In the genomic region with DNA sequence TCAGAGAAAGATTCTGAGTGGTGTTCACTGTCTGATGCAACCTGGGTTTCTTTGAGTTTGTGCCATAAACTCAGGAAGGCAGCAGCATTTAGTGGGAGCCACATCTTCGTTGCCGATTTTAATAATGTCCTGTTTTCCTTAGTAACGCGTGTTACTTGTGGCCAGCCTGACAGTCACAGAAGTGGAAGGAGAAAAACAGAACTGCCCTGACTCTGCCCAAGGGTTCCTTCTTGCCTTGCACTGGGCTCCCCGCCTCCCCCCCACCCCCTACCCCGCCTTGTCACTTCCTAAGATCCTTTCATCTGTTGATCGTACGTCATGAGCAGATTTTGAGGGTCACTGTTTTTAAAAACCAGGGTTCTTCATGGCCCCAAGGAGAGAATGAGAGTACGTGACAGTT, we compare ENCODE assay signal across 11 mouse cellular contexts.
A peak's percentile ranks its signal among the peaks of the same experiment; 100 is the strongest.
DNase-seq lines count a peak whose midpoint lies in the region; ATAC-seq and TF ChIP-seq lines count a peak whose summit lies in the region.
"Had no signal": no experiment of that assay in that cellular context is flagged by ENCODE, and none has a peak within 500 bp of the region (broad histone marks: within the 10 kb centered on the region; RNA-seq: fewer than 3 reads in every experiment).

No protein-coding gene starts in this region.

- no peaks in the 10 kb centered on the region for H3K9me3 ChIP-seq in hindbrain, embryonic 13.5 days
- no peaks in the 10 kb centered on the region for H3K9me3 ChIP-seq in hindbrain, embryonic 10.5 days
- no peaks in the 10 kb centered on the region for H3K9me3 ChIP-seq in embryonic facial prominence, embryonic 15.5 days (replicated peaks)
- H3K9me3 ChIP-seq in limb, embryonic 14.5 days (ENCODE audit: control insufficient read depth, low read length): no peaks in the 10 kb centered on the region

- H3K4me2 ChIP-seq in hindbrain, embryonic 13.5 days: no peak overlapping the region
- H3K4me2 ChIP-seq in embryonic facial prominence, embryonic 15.5 days (replicated peaks): no peak overlapping the region
- no peak overlapping the region for H3K4me2 ChIP-seq in limb, embryonic 14.5 days (replicated peaks; ENCODE audit: low read depth, low read length, severe bottlenecking)

- 0 out of 2 replicates have a peak overlapping the region, but pooled peaks have one; percentile 46 for H3K9ac ChIP-seq in hindbrain, embryonic 13.5 days
- no peak overlapping the region for H3K9ac ChIP-seq in embryonic facial prominence, embryonic 15.5 days
- no peak overlapping the region for H3K9ac ChIP-seq in limb, embryonic 14.5 days (ENCODE audit: low read depth, low read length, severe bottlenecking)

- ATAC-seq in hindbrain, embryonic 13.5 days (ENCODE audit: low FRiP score): no peak
- no peak for ATAC-seq in embryonic facial prominence, embryonic 15.5 days (ENCODE audit: insufficient number of reproducible peaks, low FRiP score, low TSS enrichment, low read depth)
- no peak for ATAC-seq in limb, embryonic 14.5 days (ENCODE audit: low FRiP score, low read depth)

- peak overlapping the region; percentile 84 for H3K27ac ChIP-seq in hindbrain, embryonic 13.5 days
- no peak overlapping the region for H3K27ac ChIP-seq in hindbrain, embryonic 10.5 days
- peak overlapping the region; percentile 18 for H3K27ac ChIP-seq in brown adipose tissue, adult 24 weeks (replicated peaks; ENCODE audit: low read depth, low read length)
- H3K27ac ChIP-seq in embryonic facial prominence, embryonic 15.5 days (replicated peaks): peak overlapping the region; percentile 63
- peak overlapping the region; percentile 16; the same call in 1 of the 2 replicates for H3K27ac ChIP-seq in limb, embryonic 14.5 days (replicated peaks; ENCODE audit: low read depth, low read length)

- no peak for DNase-seq in hindbrain, embryonic 10.5 days (ENCODE audit: low spot score)
- DNase-seq in limb, embryonic 14.5 days (ENCODE audit: low spot score): no peak
- no peak for DNase-seq in frontal cortex, postnatal 10 days (ENCODE audit: low spot score in 2 of 2)
- no peak for DNase-seq in left cerebral cortex, adult 11 months (ENCODE audit: low spot score)
- no peak for DNase-seq in lung, postnatal 14 days
- DNase-seq: gastrocnemius, postnatal 10 days; layer of hippocampus, adult 9-11 months; right cerebral cortex, postnatal 14 days had no signal

- no peaks in the 10 kb centered on the region for H3K27me3 ChIP-seq in hindbrain, embryonic 13.5 days
- no peaks in the 10 kb centered on the region for H3K27me3 ChIP-seq in hindbrain, embryonic 10.5 days (ENCODE audit: insufficient read depth, poor library complexity, severe bottlenecking)
- H3K27me3 ChIP-seq in embryonic facial prominence, embryonic 15.5 days: no peaks in the 10 kb centered on the region
- no peaks in the 10 kb centered on the region for H3K27me3 ChIP-seq in limb, embryonic 14.5 days (ENCODE audit: control insufficient read depth, insufficient read depth, low read length)

- WGBS in hindbrain, embryonic 13.5 days: 81% methylated on average over 9 of the region's 9 CpGs
- WGBS in hindbrain, embryonic 10.5 days: 84% methylated on average over 9 of the region's 9 CpGs
- WGBS in embryonic facial prominence, embryonic 15.5 days: 71% methylated on average over 9 of the region's 9 CpGs
- WGBS in limb, embryonic 14.5 days: 51% methylated on average over 9 of the region's 9 CpGs

- no peak overlapping the region for H3K4me3 ChIP-seq in hindbrain, embryonic 13.5 days
- no peak overlapping the region for H3K4me3 ChIP-seq in hindbrain, embryonic 10.5 days
- H3K4me3 ChIP-seq in brown adipose tissue, adult 24 weeks (ENCODE audit: insufficient read depth, low read depth, low read length): no peak overlapping the region
- no peak overlapping the region for H3K4me3 ChIP-seq in embryonic facial prominence, embryonic 15.5 days (replicated peaks)
- no peak overlapping the region for H3K4me3 ChIP-seq in limb, embryonic 14.5 days (replicated peaks; ENCODE audit: low read length)

- peaks cover 77% of the 10 kb centered on the region for H3K4me1 ChIP-seq in hindbrain, embryonic 13.5 days (replicated peaks)
- peaks cover 63% of the 10 kb centered on the region for H3K4me1 ChIP-seq in hindbrain, embryonic 10.5 days (replicated peaks)
- H3K4me1 ChIP-seq in brown adipose tissue, adult 24 weeks (ENCODE audit: control insufficient read depth, insufficient read depth, insufficient read length, low read length): peaks cover 9% of the 10 kb centered on the region; the same call in 1 of the 2 replicates
- H3K4me1 ChIP-seq in embryonic facial prominence, embryonic 15.5 days: peaks cover 70% of the 10 kb centered on the region
- peaks cover 60% of the 10 kb centered on the region for H3K4me1 ChIP-seq in limb, embryonic 14.5 days (ENCODE audit: control insufficient read depth, insufficient read depth, low read length)

- H3K36me3 ChIP-seq in hindbrain, embryonic 13.5 days: peaks cover 26% of the 10 kb centered on the region
- peaks cover 85% of the 10 kb centered on the region for H3K36me3 ChIP-seq in hindbrain, embryonic 10.5 days
- peaks cover 3% of the 10 kb centered on the region; the same call in 1 of the 2 replicates for H3K36me3 ChIP-seq in embryonic facial prominence, embryonic 15.5 days
- H3K36me3 ChIP-seq in limb, embryonic 14.5 days (ENCODE audit: control insufficient read depth, insufficient read depth, low read length): peaks cover 64% of the 10 kb centered on the region

- TF ChIP-seq POLR2A in limb, embryonic 14.5 days (IDR thresholded peaks at IDR 0.05; ENCODE audit: borderline replicate concordance, extremely low read depth, insufficient read depth, insufficient read length): no peak
